Mouse (Mus musculus) brain, embryonic 14.5 days (tissue): ENCODE results near the gene Zcchc2. TPM values are rescaled to one million over a fixed set of nuclear protein-coding genes. Genes with fewer than 3 reads are reported as not detected.

Experiments used
- DNase-seq: peaks from one replicate; pipeline ENCODE4 v3.0.0-alpha.2; 2011; ENCODE audit warnings: low read depth
- CTCF ChIP-seq: fragments of 200-500 bp; IDR thresholded peaks from 2 replicates; pipeline ENCODE4 v1.5.1; 2012; ENCODE audit warnings: inconsistent platforms, mild to moderate bottlenecking, moderate library complexity, borderline replicate concordance; ENCODE audit not compliant: insufficient read depth, insufficient read length; ENCODE audit errors: extremely low read depth
- POLR2A ChIP-seq: fragments of 200-500 bp; IDR thresholded peaks from 2 replicates; pipeline ENCODE4 v1.6.1; 2012; ENCODE audit warnings: mild to moderate bottlenecking, inconsistent platforms, borderline replicate concordance; ENCODE audit not compliant: poor library complexity, insufficient read depth, insufficient read length, severe bottlenecking; ENCODE audit errors: extremely low read depth
- polyA plus RNA-seq: library from polyadenylated mRNA; depleted of rRNA; stranded (reverse); fragments of >200 nt; gene quantifications from 2 replicates; pipeline ENCODE4 v1.2.3, GENCODE M21; 2012; rRNA removed

The Zcchc2 gene
- polyA plus RNA-seq, result 12.5 and 15.6 TPM in 2 replicates

- DNase-seq, result peak; percentile 99
- no peak for TF ChIP-seq CTCF
- peak; percentile 87 for TF ChIP-seq POLR2A
Observed at GRCm38 (mm10) chr1:105990138-105990821, at the start of gene Zcchc2. Zcchc2 (plus strand) TSS chr1:105990406.

GRCm38 (mm10) chr1:105944927-105945580, 45.2 kb upstream of the Zcchc2 start:
- no peak for TF ChIP-seq POLR2A
- TF ChIP-seq CTCF, result no peak
- DNase-seq, result peak; percentile 4

- no peak for TF ChIP-seq CTCF
- no peak for TF ChIP-seq POLR2A
- peak; percentile 87 for DNase-seq
Observed at GRCm38 (mm10) chr1:105946581-105947540, 43.3 kb upstream of the Zcchc2 start.

GRCm38 (mm10) chr1:105948352-105948751, 41.9 kb upstream of the Zcchc2 start:
- no peak for DNase-seq
- no peak for TF ChIP-seq CTCF
- TF ChIP-seq POLR2A, result no peak

GRCm38 (mm10) chr1:105953588-105953987, 36.6 kb upstream of the Zcchc2 start:
- no peak for DNase-seq
- TF ChIP-seq CTCF (no peak), POLR2A (no peak)

GRCm38 (mm10) chr1:105954047-105954446, 36.2 kb upstream of the Zcchc2 start:
- DNase-seq, result no peak

GRCm38 (mm10) chr1:105956057-105956456, 34.1 kb upstream of the Zcchc2 start:
- TF ChIP-seq POLR2A, result no peak
- no peak for TF ChIP-seq CTCF
- no peak for DNase-seq

More at GRCm38 (mm10) chr1:105954047-105954446, 36.2 kb upstream of the Zcchc2 start:
- TF ChIP-seq CTCF (no peak), POLR2A (no peak)

GRCm38 (mm10) chr1:105961472-105961871, 28.7 kb upstream of the Zcchc2 start:
- DNase-seq, result no peak
- TF ChIP-seq CTCF (no peak), POLR2A (no peak)

- TF ChIP-seq CTCF (no peak), POLR2A (no peak)
- DNase-seq, result no peak
Observed at GRCm38 (mm10) chr1:105962084-105962818, 28.0 kb upstream of the Zcchc2 start.

GRCm38 (mm10) chr1:105962852-105963251, 27.4 kb upstream of the Zcchc2 start:
- no peak for DNase-seq
- TF ChIP-seq POLR2A (no peak), CTCF (no peak)
